Mouse (Mus musculus): ENCODE measurements around the gene Wwc2. TPM values are rescaled to one million over a fixed set of nuclear protein-coding genes. Genes with fewer than 3 reads are reported as not detected.
"Not testable (repeated sequence)": the region's sequence is repeated elsewhere in the genome, so short reads cannot be mapped to it uniquely, and the experiment has no call there.

Gene Wwc2
- polyA plus RNA-seq, 1 experiment = 7.7 TPM

DNA sequence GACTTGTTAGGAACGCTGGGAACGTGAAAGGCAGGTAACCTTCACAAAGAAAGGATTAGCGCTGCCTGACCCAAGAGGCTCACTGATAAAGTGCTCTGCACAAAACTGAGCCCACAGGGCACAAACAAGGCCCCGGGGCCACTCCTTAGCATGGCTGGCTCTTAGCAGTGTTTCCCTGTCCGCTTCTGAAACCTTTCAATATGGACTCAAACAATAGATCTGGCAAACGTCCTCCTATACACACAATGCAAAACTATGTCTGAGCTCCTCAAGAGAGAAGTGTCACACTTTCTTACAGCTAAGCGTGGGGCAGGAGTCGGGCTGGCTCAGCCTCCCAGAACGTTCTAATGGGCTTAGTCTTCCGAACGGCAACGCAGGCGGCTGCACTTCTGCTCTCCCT, 166.5 kb downstream of the Wwc2 start, which contains the start of gene Cldn22:
TSS of gene Cldn22 (plus strand) at position 301 of the 400 bp plus-strand sequence.
- peaks cover 4% of the 10 kb centered on the region for H3K36me3 ChIP-seq (ENCODE audit: control insufficient read depth, insufficient read depth)
- no peak within 1 kb of the TSS for H3K4me3 ChIP-seq

DNA sequence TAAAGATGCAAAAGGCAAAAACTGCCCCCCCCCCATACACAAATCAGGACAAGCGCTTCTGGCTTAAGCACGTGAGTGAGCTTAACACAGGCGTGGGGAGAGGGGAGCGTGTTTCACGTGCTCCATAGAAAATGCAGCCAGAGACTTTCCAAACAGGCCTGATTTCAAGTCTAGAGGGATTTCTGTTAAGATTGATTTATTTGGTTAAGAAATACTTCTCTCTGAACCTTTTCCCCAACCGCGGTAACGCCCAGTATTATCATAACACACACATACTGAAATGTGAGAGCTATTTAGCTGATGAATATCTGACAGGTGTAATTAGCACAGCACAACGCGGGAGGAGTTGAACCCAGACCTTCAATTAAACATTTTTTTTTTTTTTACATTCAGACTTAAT, 166.9 kb downstream of the Wwc2 start:
- no peak for TF ChIP-seq REST (IDR thresholded peaks at IDR 0.05; ENCODE audit: insufficient read depth, insufficient read length)
- no peak for TF ChIP-seq TCF12 (IDR thresholded peaks at IDR 0.05; ENCODE audit: insufficient read depth, poor library complexity, severe bottlenecking)
- no peak for TF ChIP-seq USF1 (IDR thresholded peaks at IDR 0.05; ENCODE audit: low read depth)
- TF ChIP-seq MAX (IDR thresholded peaks at IDR 0.05; ENCODE audit: low read depth) = no peak
- no peak for TF ChIP-seq MYOG (IDR thresholded peaks at IDR 0.05; ENCODE audit: control insufficient read depth in 1 of 3, insufficient read depth in 1 of 3, insufficient read length in 2 of 3, low read depth in 2 of 3)
- no peak for TF ChIP-seq POLR2AphosphoS2 (IDR thresholded peaks at IDR 0.05; ENCODE audit: insufficient read length, low read depth)
- TF ChIP-seq E2F4 (IDR thresholded peaks at IDR 0.05; ENCODE audit: insufficient read depth) = no peak
- TF ChIP-seq SRF (IDR thresholded peaks at IDR 0.05; ENCODE audit: control insufficient read depth, insufficient read length, low read depth) = no peak
- TF ChIP-seq POLR2A (IDR thresholded peaks at IDR 0.05; ENCODE audit: insufficient read length, low read depth) = no peak
- no peak for TF ChIP-seq CEBPB (IDR thresholded peaks at IDR 0.05; ENCODE audit: insufficient read depth, poor library complexity, severe bottlenecking)
- no peak for TF ChIP-seq TCF3 (IDR thresholded peaks at IDR 0.05; ENCODE audit: insufficient read length, low read depth)
- TF ChIP-seq MYOD1 (IDR thresholded peaks at IDR 0.05; ENCODE audit: control insufficient read depth in 1 of 3, insufficient read length in 2 of 3, low read depth in 2 of 3) = no peak
- Histone ChIP-seq H3K79me2 (ENCODE audit: control insufficient read depth, insufficient read depth) (no peaks in the 10 kb centered on the region), H3K36me3 (ENCODE audit: control insufficient read depth, insufficient read depth) (peaks cover under 1% of the 10 kb centered on the region), H3ac (ENCODE audit: control insufficient read depth, insufficient read length) (no peak overlapping the region), H3K4me2 (ENCODE audit: low read depth) (no peak overlapping the region), H3K4me3 (no peak overlapping the region), H3K27me3 (ENCODE audit: control insufficient read depth, insufficient read depth, insufficient read length) (no peaks in the 10 kb centered on the region)

More for the DNA sequence above, 166.5 kb downstream of the Wwc2 start, which contains the start of gene Cldn22:
- Histone ChIP-seq H3K27me3 (ENCODE audit: control insufficient read depth, insufficient read depth, insufficient read length) (no peaks in the 10 kb centered on the region), H3ac (ENCODE audit: control insufficient read depth, insufficient read length) (no peak within 1 kb of the TSS), H3K4me2 (ENCODE audit: low read depth) (no peak within 1 kb of the TSS), H3K79me2 (ENCODE audit: control insufficient read depth, insufficient read depth) (no peaks in the 10 kb centered on the region)
- no peak for TF ChIP-seq CEBPB (IDR thresholded peaks at IDR 0.05; ENCODE audit: insufficient read depth, poor library complexity, severe bottlenecking)
- TF ChIP-seq TCF3 (IDR thresholded peaks at IDR 0.05; ENCODE audit: insufficient read length, low read depth) = no peak
- TF ChIP-seq MYOD1 (IDR thresholded peaks at IDR 0.05; ENCODE audit: control insufficient read depth in 1 of 3, insufficient read length in 2 of 3, low read depth in 2 of 3) = no peak
- no peak for TF ChIP-seq POLR2AphosphoS2 (IDR thresholded peaks at IDR 0.05; ENCODE audit: insufficient read length, low read depth)
- no peak for TF ChIP-seq TCF12 (IDR thresholded peaks at IDR 0.05; ENCODE audit: insufficient read depth, poor library complexity, severe bottlenecking)
- no peak for TF ChIP-seq POLR2A (IDR thresholded peaks at IDR 0.05; ENCODE audit: insufficient read length, low read depth)
- TF ChIP-seq MAX (IDR thresholded peaks at IDR 0.05; ENCODE audit: low read depth) = no peak

DNA sequence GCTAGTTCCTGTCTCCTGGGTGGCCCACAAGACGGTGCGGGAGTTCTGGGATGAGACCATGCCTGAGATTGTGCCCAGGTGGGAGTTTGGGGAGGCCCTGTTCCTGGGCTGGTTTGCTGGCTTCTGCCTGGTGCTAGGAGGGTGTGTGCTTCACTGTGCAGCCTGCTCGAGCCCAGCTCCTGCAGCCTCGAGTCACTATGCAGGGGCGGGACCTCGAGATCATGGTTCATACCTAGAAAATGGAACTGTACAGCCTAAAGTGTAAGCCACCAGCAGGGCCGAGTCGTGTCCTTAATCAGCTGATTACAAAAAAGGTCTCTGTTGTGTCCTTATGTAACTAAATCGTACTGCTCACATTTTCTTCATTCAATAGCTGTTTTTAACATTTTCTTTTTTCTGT, 168.2 kb downstream of the Wwc2 start:
- not testable (repeated sequence) for H3K79me2 ChIP-seq (ENCODE audit: control insufficient read depth, insufficient read depth); H3K4me2 ChIP-seq (ENCODE audit: low read depth); H3ac ChIP-seq (ENCODE audit: control insufficient read depth, insufficient read length); H3K27me3 ChIP-seq (ENCODE audit: control insufficient read depth, insufficient read depth, insufficient read length); H3K36me3 ChIP-seq (ENCODE audit: control insufficient read depth, insufficient read depth); H3K4me3 ChIP-seq

DNA sequence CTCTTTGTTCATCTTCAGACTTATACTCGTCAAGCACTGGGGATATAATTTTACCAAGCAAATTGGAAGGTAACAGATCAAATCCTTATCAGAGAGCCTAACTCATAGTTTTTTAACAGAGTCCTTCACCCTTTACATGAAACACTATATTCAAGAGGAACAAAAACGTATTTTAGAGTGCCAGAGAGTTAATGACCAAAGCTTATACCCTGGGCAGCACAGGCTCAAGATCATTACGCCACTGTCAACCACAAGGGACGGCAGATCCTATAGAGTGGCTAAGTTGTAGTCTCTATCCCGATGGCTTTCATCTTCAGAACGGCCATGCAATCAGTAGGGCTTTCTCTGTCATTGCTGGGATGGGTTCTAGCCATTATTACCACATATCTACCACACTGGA, 168.9 kb downstream of the Wwc2 start, which contains the start of gene Cldn24:
TSS of gene Cldn24 (plus strand) at position 301 of the 400 bp plus-strand sequence.
- Histone ChIP-seq H3K4me2 (ENCODE audit: low read depth) (no peak within 1 kb of the TSS), H3K36me3 (ENCODE audit: control insufficient read depth, insufficient read depth) (no peaks in the 10 kb centered on the region), H3K27me3 (ENCODE audit: control insufficient read depth, insufficient read depth, insufficient read length) (no peaks in the 10 kb centered on the region), H3K4me3 (no peak within 1 kb of the TSS), H3K79me2 (ENCODE audit: control insufficient read depth, insufficient read depth) (no peaks in the 10 kb centered on the region), H3ac (ENCODE audit: control insufficient read depth, insufficient read length) (no peak within 1 kb of the TSS)
- no peak for TF ChIP-seq USF1 (IDR thresholded peaks at IDR 0.05; ENCODE audit: low read depth)
- no peak for TF ChIP-seq MYOD1 (IDR thresholded peaks at IDR 0.05; ENCODE audit: control insufficient read depth in 1 of 3, insufficient read length in 2 of 3, low read depth in 2 of 3)
- no peak for TF ChIP-seq SRF (IDR thresholded peaks at IDR 0.05; ENCODE audit: control insufficient read depth, insufficient read length, low read depth)
- no peak for TF ChIP-seq TCF3 (IDR thresholded peaks at IDR 0.05; ENCODE audit: insufficient read length, low read depth)
- no peak for TF ChIP-seq MYOG (IDR thresholded peaks at IDR 0.05; ENCODE audit: control insufficient read depth in 1 of 3, insufficient read depth in 1 of 3, insufficient read length in 2 of 3, low read depth in 2 of 3)
- no peak for TF ChIP-seq CEBPB (IDR thresholded peaks at IDR 0.05; ENCODE audit: insufficient read depth, poor library complexity, severe bottlenecking)
- no peak for TF ChIP-seq MAX (IDR thresholded peaks at IDR 0.05; ENCODE audit: low read depth)
- no peak for TF ChIP-seq TCF12 (IDR thresholded peaks at IDR 0.05; ENCODE audit: insufficient read depth, poor library complexity, severe bottlenecking)
- TF ChIP-seq REST (IDR thresholded peaks at IDR 0.05; ENCODE audit: insufficient read depth, insufficient read length) = no peak

DNA sequence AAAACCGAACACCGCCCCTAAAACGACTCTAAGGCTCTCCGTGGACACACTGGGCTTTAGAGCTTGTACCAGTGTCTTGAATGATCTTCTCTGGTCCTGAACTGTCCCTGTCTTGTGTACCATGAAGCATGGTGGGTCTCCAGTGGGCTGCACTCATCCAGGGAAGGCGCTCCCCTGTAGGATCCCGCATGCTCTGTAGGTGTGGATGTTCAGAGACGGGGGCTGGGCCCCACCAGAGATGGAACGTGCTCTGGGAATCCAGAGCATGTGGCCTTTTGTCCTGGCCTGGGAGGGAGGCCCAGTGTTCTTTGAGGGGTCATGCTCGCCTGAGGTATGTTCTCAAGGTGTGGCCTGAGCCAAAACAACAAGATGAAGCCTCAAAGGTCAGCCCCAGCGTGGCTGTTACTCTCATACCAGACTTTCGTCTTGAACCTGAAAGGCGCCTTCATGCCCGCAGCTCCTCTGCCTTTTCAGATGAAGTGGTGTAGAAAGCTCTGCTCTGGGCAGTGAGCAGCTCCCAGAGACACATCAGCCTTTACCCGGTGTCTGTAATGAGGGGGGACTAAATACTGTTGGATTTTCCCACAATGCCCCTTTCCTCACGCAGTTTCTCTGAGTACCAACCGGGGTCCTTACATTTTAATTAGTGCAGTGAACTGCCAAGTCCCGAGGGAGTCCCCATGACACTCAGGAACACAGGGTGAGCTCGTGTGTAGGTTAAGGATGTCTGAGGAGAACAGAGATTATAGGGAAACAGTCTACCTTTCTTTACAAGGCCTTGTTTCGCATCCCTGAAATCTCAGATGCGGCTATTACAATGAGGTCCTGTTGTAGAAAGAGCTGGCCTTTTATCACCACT, 169.6 kb downstream of the Wwc2 start:
- no peak overlapping the region for H3ac ChIP-seq (ENCODE audit: control insufficient read depth, insufficient read length)
- no peaks in the 10 kb centered on the region for H3K36me3 ChIP-seq (ENCODE audit: control insufficient read depth, insufficient read depth)
- no peaks in the 10 kb centered on the region for H3K79me2 ChIP-seq (ENCODE audit: control insufficient read depth, insufficient read depth)
- no peak overlapping the region for H3K4me2 ChIP-seq (ENCODE audit: low read depth)
- H3K27me3 ChIP-seq (ENCODE audit: control insufficient read depth, insufficient read depth, insufficient read length) = no peaks in the 10 kb centered on the region
- TF ChIP-seq POLR2AphosphoS2 (IDR thresholded peaks at IDR 0.05; ENCODE audit: insufficient read length, low read depth) = no peak
- no peak for TF ChIP-seq TCF3 (IDR thresholded peaks at IDR 0.05; ENCODE audit: insufficient read length, low read depth)
- no peak for TF ChIP-seq TCF12 (IDR thresholded peaks at IDR 0.05; ENCODE audit: insufficient read depth, poor library complexity, severe bottlenecking)
- TF ChIP-seq MYOD1 (IDR thresholded peaks at IDR 0.05; ENCODE audit: control insufficient read depth in 1 of 3, insufficient read length in 2 of 3, low read depth in 2 of 3) = no peak
- no peak for TF ChIP-seq SRF (IDR thresholded peaks at IDR 0.05; ENCODE audit: control insufficient read depth, insufficient read length, low read depth)
- no peak for TF ChIP-seq USF1 (IDR thresholded peaks at IDR 0.05; ENCODE audit: low read depth)
- no peak for TF ChIP-seq E2F4 (IDR thresholded peaks at IDR 0.05; ENCODE audit: insufficient read depth)
- TF ChIP-seq CEBPB (IDR thresholded peaks at IDR 0.05; ENCODE audit: insufficient read depth, poor library complexity, severe bottlenecking) = no peak
- TF ChIP-seq REST (IDR thresholded peaks at IDR 0.05; ENCODE audit: insufficient read depth, insufficient read length) = no peak
- no peak for TF ChIP-seq POLR2A (IDR thresholded peaks at IDR 0.05; ENCODE audit: insufficient read length, low read depth)
- TF ChIP-seq MAX (IDR thresholded peaks at IDR 0.05; ENCODE audit: low read depth) = no peak
- TF ChIP-seq MYOG (IDR thresholded peaks at IDR 0.05; ENCODE audit: control insufficient read depth in 1 of 3, insufficient read depth in 1 of 3, insufficient read length in 2 of 3, low read depth in 2 of 3) = no peak
- H3K4me3 ChIP-seq = no peak overlapping the region

All from myocyte (in vitro differentiated cells).